Mouse (Mus musculus) liver, embryonic 14.5 days (tissue): ENCODE measurements around the gene Pdik1l. TPM values are rescaled to one million over a fixed set of nuclear protein-coding genes. Genes with fewer than 3 reads are reported as not detected.
A peak's percentile ranks its signal among the peaks of the same experiment; 100 is the strongest.

ENCODE experiments used
- ATAC-seq: fragments of 200-750 bp; cut with Nextera tagmentation; 2 replicates; pipeline ENCODE4 v1.8.0; 2017; ENCODE audit warnings: moderate number of reproducible peaks, mild to moderate bottlenecking, moderate library complexity; ENCODE audit not compliant: insufficient read depth
- DNase-seq, 3 experiments: peaks; one replicate each; pipeline ENCODE4 v3.0.0-alpha.2; 2012 to 2013; ENCODE audit warnings: low read depth in 3 of 3, low spot score in 3 of 3
- H3K27ac ChIP-seq: fragments of 300-500 bp; sonication (generic); 2 replicates; pipeline ENCODE4 v1.5.1; 2014; ENCODE audit warnings: moderate library complexity, mild to moderate bottlenecking, control low read depth, inconsistent platforms
- H3K27me3 ChIP-seq: fragments of 300-500 bp; sonication (generic); 2 replicates; pipeline ENCODE4 v1.6.1; 2014; ENCODE audit warnings: mild to moderate bottlenecking, low read length, moderate library complexity; ENCODE audit not compliant: control insufficient read depth, insufficient read depth
- H3K36me3 ChIP-seq: fragments of 300-500 bp; sonication (generic); replicated peaks from 2 replicates; pipeline ENCODE4 v1.6.1; 2014; ENCODE audit warnings: low read depth; ENCODE audit not compliant: control insufficient read depth, insufficient read depth
- H3K4me1 ChIP-seq, 2 experiments: fragments of 200-500 bp in 1 of 2; fragments of 300-500 bp in 1 of 2; sonication (generic) in 1 of 2; replicated peaks; 2 replicates each; pipeline ENCODE4 v1.6.1; 2012 to 2014; ENCODE audit warnings: antibody characterized with exemption in 1 of 2, inconsistent platforms in 1 of 2, low read length in 1 of 2; ENCODE audit not compliant: control insufficient read depth in 2 of 2, insufficient read depth in 2 of 2
- H3K4me2 ChIP-seq: fragments of 300-500 bp; sonication (generic); 2 replicates; pipeline ENCODE4 v1.6.1; 2014; ENCODE audit warnings: low read depth, mild to moderate bottlenecking, control low read depth, moderate library complexity
- H3K4me3 ChIP-seq, 2 experiments: fragments of 200-500 bp in 1 of 2; fragments of 300-500 bp in 1 of 2; sonication (generic) in 1 of 2; 2 replicates each; pipeline ENCODE4 v1.5.1; 2012 to 2014; ENCODE audit warnings: low read depth in 2 of 2, low read length in 2 of 2, mild to moderate bottlenecking in 2 of 2, control low read depth in 1 of 2, inconsistent platforms in 1 of 2, moderate library complexity in 1 of 2; ENCODE audit not compliant: insufficient read depth in 1 of 2
- H3K9ac ChIP-seq: fragments of 300-500 bp; sonication (generic); replicated peaks from 2 replicates; pipeline ENCODE4 v1.6.1; 2014; ENCODE audit warnings: mild to moderate bottlenecking, control low read depth, moderate library complexity
- H3K9me3 ChIP-seq: fragments of 300-500 bp; sonication (generic); 2 replicates; pipeline ENCODE4 v1.6.1; 2016; ENCODE audit warnings: low read length, mixed read lengths; ENCODE audit not compliant: control insufficient read depth
- CTCF ChIP-seq: IDR thresholded peaks from 2 replicates; pipeline ENCODE4 v1.5.1; 2016; ENCODE audit warnings: antibody characterized with exemption, low read depth, control low read depth
- EP300 ChIP-seq: IDR thresholded peaks from 2 replicates; pipeline ENCODE4 v1.6.1; 2016; ENCODE audit warnings: antibody characterized with exemption, low read depth
- WGBS: fragments of 180-500 bp; shearing (Covaris S2); extraction: QIAGEN DNeasy Blood & Tissue Kit; methylation state at CpG from one replicate; pipeline ENCODE4 v1.1.7; 2014; ENCODE audit not compliant: insufficient replicate concordance; 5-methylcytosine and 5-hydroxymethylcytosine counted together
- polyA plus RNA-seq, 2 experiments: library from polyadenylated mRNA; depleted of rRNA in 1 of 2; stranded (reverse) in 1 of 2; unstranded in 1 of 2; fragments of >200 nt; fragmentation: Nextera tagmentation in 1 of 2; extraction: Ambion mirVana in 1 of 2; gene quantifications; 2 replicates each; pipeline versions ENCODE4 v1.2.1 to v1.2.3; 2012 to 2014

Gene Pdik1l
- polyA plus RNA-seq, 2 experiments, result 4.5 to 12.4 TPM

GRCm38 (mm10) chr4:134311784-134312183, 24.1 kb upstream of the Pdik1l start:
- Histone ChIP-seq H3K27me3 (no peaks in the 10 kb centered on the region), H3K4me2 (no peak overlapping the region), H3K9ac (no peak overlapping the region), H3K36me3 (no peaks in the 10 kb centered on the region), H3K9me3 (no peaks in the 10 kb centered on the region; the same call in 1 of the 2 replicates), H3K27ac (no peak overlapping the region), H3K4me1 (peaks cover 0 to 2% of the 10 kb centered on the region in 2 experiments; a peak in 1 of 4 replicates), H3K4me3 (no peak overlapping the region)
- WGBS, result 55% methylated on average over 9 of the region's 9 CpGs
- DNase-seq, result no peak
- ATAC-seq, result no peak
- TF ChIP-seq CTCF (no peak), EP300 (no peak)

GRCm38 (mm10) chr4:134310656-134311055, 23.0 kb upstream of the Pdik1l start:
- H3K4me1 ChIP-seq, result peaks cover 0 to 2% of the 10 kb centered on the region in 2 experiments; a peak in 1 of 4 replicates
- ATAC-seq (no peak), DNase-seq (no peak)
- H3K27me3 ChIP-seq, result no peaks in the 10 kb centered on the region
- H3K4me2 ChIP-seq, result no peak overlapping the region
- no peak overlapping the region for H3K27ac ChIP-seq
- WGBS, result 79% methylated on average over 9 of the region's 9 CpGs
- no peak overlapping the region for H3K4me3 ChIP-seq
- no peaks in the 10 kb centered on the region; the same call in 1 of the 2 replicates for H3K9me3 ChIP-seq
- H3K9ac ChIP-seq, result no peak overlapping the region
- H3K36me3 ChIP-seq, result no peaks in the 10 kb centered on the region
- TF ChIP-seq CTCF (no peak), EP300 (no peak)

GRCm38 (mm10) chr4:134310106-134310505, 22.4 kb upstream of the Pdik1l start:
- TF ChIP-seq EP300 (no peak), CTCF (no peak)
- DNase-seq (no peak), ATAC-seq (no peak)
- H3K4me1 ChIP-seq, result peaks cover 0 to 2% of the 10 kb centered on the region in 2 experiments; a peak in 1 of 4 replicates
- H3K27me3 ChIP-seq, result no peaks in the 10 kb centered on the region
- 69% methylated on average over 7 of the region's 7 CpGs for WGBS
- H3K4me2 ChIP-seq, result no peak overlapping the region
- H3K27ac ChIP-seq, result no peak overlapping the region
- H3K9ac ChIP-seq, result no peak overlapping the region
- no peak overlapping the region for H3K4me3 ChIP-seq
- no peaks in the 10 kb centered on the region for H3K36me3 ChIP-seq
- H3K9me3 ChIP-seq, result no peaks in the 10 kb centered on the region; the same call in 1 of the 2 replicates

GRCm38 (mm10) chr4:134307367-134308072, 19.8 kb upstream of the Pdik1l start:
- no peak overlapping the region for H3K4me3 ChIP-seq
- ATAC-seq (peak; percentile 41; the same call in 1 of the 2 replicates), DNase-seq (no peak)
- H3K9me3 ChIP-seq, result no peaks in the 10 kb centered on the region
- H3K4me2 ChIP-seq, result peak overlapping the region; percentile 38
- TF ChIP-seq EP300 (no peak), CTCF (peak; percentile 62)
- 12% methylated on average over 12 of the region's 12 CpGs for WGBS
- H3K9ac ChIP-seq, result no peak overlapping the region
- H3K4me1 ChIP-seq, result peaks cover 0 to 2% of the 10 kb centered on the region in 2 experiments; a peak in 1 of 4 replicates
- no peak overlapping the region for H3K27ac ChIP-seq
- no peaks in the 10 kb centered on the region for H3K27me3 ChIP-seq
- H3K36me3 ChIP-seq, result no peaks in the 10 kb centered on the region

GRCm38 (mm10) chr4:134306963-134307362, 19.3 kb upstream of the Pdik1l start:
- ATAC-seq (no peak), DNase-seq (no peak)
- Histone ChIP-seq H3K4me3 (no peak overlapping the region), H3K27ac (no peak overlapping the region), H3K4me1 (peaks cover 0 to 2% of the 10 kb centered on the region in 2 experiments; a peak in 1 of 4 replicates), H3K9me3 (no peaks in the 10 kb centered on the region), H3K27me3 (no peaks in the 10 kb centered on the region), H3K4me2 (peak overlapping the region; percentile 38; the same call in 1 of the 2 replicates), H3K36me3 (no peaks in the 10 kb centered on the region), H3K9ac (no peak overlapping the region)
- TF ChIP-seq EP300 (no peak), CTCF (no peak)
- WGBS, result 51% methylated on average over 2 of the region's 2 CpGs
